Mouse (Mus musculus) liver, adult 2 months (tissue): ENCODE results near the gene Tmem208. TPM values are rescaled to one million over a fixed set of nuclear protein-coding genes. Genes with fewer than 3 reads are reported as not detected.

Experiments
- DNase-seq: peaks from one replicate; pipeline ENCODE4 v3.0.0-alpha.2; 2011; ENCODE audit warnings: low read depth, low spot score; ENCODE audit errors: extremely low read depth
- H3K27ac ChIP-seq: fragments of 200-500 bp; replicated peaks from 2 replicates; pipeline ENCODE4 v1.5.1; 2012; ENCODE audit warnings: low read depth, mild to moderate bottlenecking, control low read depth, inconsistent platforms, low read length; ENCODE audit not compliant: insufficient read depth
- H3K27me3 ChIP-seq: fragments of 200-500 bp; 2 replicates; pipeline ENCODE4 v1.6.1; 2012; ENCODE audit warnings: mild to moderate bottlenecking, moderate library complexity, low read length, inconsistent platforms; ENCODE audit not compliant: control insufficient read depth, insufficient read depth
- H3K36me3 ChIP-seq: fragments of 200-500 bp; 2 replicates; pipeline ENCODE4 v1.6.1; 2012; ENCODE audit warnings: low read length, inconsistent platforms; ENCODE audit not compliant: control insufficient read depth, insufficient read depth
- H3K4me1 ChIP-seq: fragments of 200-500 bp; 2 replicates; pipeline ENCODE4 v1.6.1; 2011; ENCODE audit warnings: low read length; ENCODE audit not compliant: control insufficient read depth, insufficient read depth
- H3K4me3 ChIP-seq: fragments of 200-500 bp; 2 replicates; pipeline ENCODE4 v1.5.1; 2011; ENCODE audit warnings: low read depth, mild to moderate bottlenecking, control low read depth, low read length, moderate library complexity; ENCODE audit not compliant: insufficient read depth
- H3K79me2 ChIP-seq: fragments of 200-500 bp; 2 replicates; pipeline ENCODE4 v1.6.1; 2012; ENCODE audit warnings: inconsistent platforms, mild to moderate bottlenecking, low read length, moderate library complexity; ENCODE audit not compliant: control insufficient read depth, insufficient read depth
- H3K9ac ChIP-seq: fragments of 200-500 bp; 2 replicates; pipeline ENCODE4 v1.6.1; 2012; ENCODE audit warnings: low read depth, mild to moderate bottlenecking, control low read depth, inconsistent platforms, low read length
- CTCF ChIP-seq: fragments of 200-500 bp; IDR thresholded peaks from 2 replicates; pipeline ENCODE4 v1.5.1; 2011; ENCODE audit warnings: low read depth, low read length, control low read depth
- POLR2A ChIP-seq: fragments of 200-500 bp; IDR thresholded peaks from 2 replicates; pipeline ENCODE4 v1.6.1; 2011; ENCODE audit warnings: low read length, control low read depth; ENCODE audit not compliant: insufficient read depth; ENCODE audit errors: extremely low read depth
- WGBS: fragments of 180-500 bp; shearing (Covaris S2); methylation state at CpG from one replicate; pipeline ENCODE4 v1.1.7; 2018; 5-methylcytosine and 5-hydroxymethylcytosine counted together
- polyA plus RNA-seq: library from polyadenylated mRNA; depleted of rRNA; stranded (reverse); fragments of >200 nt; gene quantifications from 2 replicates; pipeline ENCODE4 v1.2.3, GENCODE M21; 2012
- total RNA-seq: library from RNA; depleted of rRNA; stranded (reverse); fragments of >200 nt; gene quantifications from 2 replicates; pipeline ENCODE4 v1.2.3, GENCODE M21; 2014

The Tmem208 gene
- total and polyA plus RNA-seq, 2 experiments = 90.9 to 104 TPM

DNA sequence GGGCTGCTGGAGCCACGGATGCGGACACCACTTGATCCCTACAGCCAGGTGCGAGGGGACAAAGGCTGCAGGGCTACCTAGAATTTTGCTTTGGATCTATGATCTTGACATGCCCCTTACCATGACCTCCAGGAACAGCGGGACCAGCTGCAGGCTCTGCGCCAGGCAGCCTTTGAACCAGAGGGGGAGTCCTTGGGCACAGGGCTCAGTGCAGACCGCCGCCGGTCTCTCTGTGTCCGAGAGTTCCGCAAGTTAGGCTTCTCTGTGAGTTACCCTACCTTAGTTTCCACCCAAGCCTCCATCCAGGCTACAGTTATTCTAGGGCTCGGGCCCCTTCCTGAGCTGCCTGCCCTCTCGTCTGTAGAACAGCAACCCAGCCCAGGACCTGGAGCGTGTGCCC lies 18.5 kb upstream of the Tmem208 start:
- TF ChIP-seq CTCF = no peak
- TF ChIP-seq POLR2A = no peak
- Histone ChIP-seq H3K9ac (no peak overlapping the region), H3K79me2 (no peaks in the 10 kb centered on the region), H3K4me3 (no peak overlapping the region), H3K27me3 (no peaks in the 10 kb centered on the region), H3K27ac (no peak overlapping the region), H3K36me3 (peaks cover 10% of the 10 kb centered on the region; the same call in 1 of the 2 replicates), H3K4me1 (peaks cover 5% of the 10 kb centered on the region)
- DNase-seq = no peak
- 93% methylated on average over 13 of the region's 13 CpGs for WGBS

DNA sequence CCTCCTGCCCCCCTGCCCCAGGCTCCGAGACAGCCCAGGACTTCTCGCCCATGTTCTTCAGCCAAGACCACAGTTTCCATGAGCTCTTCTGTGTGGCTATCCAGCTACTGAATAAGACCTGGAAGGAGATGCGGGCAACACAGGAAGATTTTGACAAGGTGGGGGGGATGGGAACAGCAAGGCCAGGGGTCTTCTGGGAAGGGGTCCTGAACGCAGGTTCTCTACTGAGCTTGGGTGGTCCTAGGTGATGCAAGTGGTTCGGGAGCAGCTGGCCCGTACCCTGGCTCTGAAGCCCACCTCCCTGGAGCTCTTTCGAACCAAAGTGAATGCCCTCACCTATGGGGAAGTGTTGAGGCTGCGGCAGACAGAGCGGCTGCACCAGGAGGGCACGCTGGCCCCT lies 17.7 kb upstream of the Tmem208 start:
- Histone ChIP-seq H3K36me3 (peaks cover 6% of the 10 kb centered on the region; the same call in 1 of the 2 replicates), H3K9ac (no peak overlapping the region), H3K79me2 (no peaks in the 10 kb centered on the region), H3K4me3 (no peak overlapping the region), H3K27me3 (no peaks in the 10 kb centered on the region), H3K27ac (no peak overlapping the region), H3K4me1 (peaks cover 5% of the 10 kb centered on the region)
- WGBS = 97% methylated on average over 10 of the region's 10 CpGs
- TF ChIP-seq CTCF (no peak), POLR2A (no peak)
- DNase-seq = no peak

DNA sequence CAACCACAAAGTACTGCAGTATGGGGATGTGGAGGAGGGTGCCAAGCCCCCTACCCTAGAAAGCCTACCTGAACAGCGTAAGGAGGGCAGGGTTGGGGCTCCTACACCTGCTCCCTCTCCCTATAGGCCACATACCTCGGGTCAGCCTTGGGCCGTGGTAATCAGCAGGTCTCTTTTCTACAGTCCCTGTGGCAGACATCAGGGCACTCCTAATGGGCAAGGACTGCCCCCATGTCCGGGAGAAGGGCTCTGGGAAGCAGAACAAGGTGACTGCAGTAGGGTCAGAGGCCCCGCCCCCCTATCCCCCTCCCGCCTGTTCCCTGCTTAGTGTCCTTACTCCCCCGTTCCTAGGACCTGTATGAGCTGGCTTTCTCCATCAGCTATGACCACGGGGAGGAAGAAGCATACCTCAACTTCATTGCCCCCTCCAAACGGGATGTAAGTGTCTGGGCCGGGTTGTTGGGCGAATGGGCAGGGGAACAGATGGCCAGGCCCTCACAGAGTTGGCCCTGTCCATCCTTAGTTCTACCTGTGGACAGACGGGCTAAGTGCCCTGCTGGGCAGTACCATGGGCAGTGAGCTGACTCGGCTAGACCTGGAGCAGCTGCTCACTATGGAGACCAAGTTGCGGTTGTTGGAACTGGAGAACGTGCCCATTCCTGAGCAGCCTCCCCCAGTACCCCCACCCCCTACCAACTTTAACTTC lies 16.9 kb upstream of the Tmem208 start:
- Histone ChIP-seq H3K9ac (no peak overlapping the region), H3K4me1 (peaks cover 5% of the 10 kb centered on the region), H3K27me3 (no peaks in the 10 kb centered on the region), H3K27ac (no peak overlapping the region), H3K4me3 (no peak overlapping the region), H3K36me3 (peaks cover 2% of the 10 kb centered on the region; the same call in 1 of the 2 replicates), H3K79me2 (no peaks in the 10 kb centered on the region)
- DNase-seq = no peak
- 90% methylated on average over 15 of the region's 15 CpGs for WGBS
- TF ChIP-seq CTCF (no peak), POLR2A (no peak)

DNA sequence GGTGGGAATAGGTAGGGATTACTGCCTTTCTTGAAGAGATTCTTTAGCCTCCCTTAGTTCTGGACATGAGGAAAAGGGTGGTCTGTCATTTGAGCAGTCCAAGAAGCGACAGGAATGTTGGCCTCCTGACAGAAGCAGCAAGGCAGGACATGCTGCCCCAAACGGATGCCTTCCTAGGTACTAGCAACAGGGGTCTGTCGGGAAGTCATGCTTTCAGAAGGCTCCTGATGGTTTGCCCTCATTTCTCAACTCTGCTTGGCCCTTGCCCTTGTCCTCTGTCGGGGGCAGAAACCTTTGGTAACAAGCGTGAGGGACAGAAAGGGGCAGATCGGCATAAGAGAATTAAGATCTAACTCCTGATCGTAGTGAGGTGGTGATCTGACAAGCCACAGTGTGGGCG lies 16.0 kb upstream of the Tmem208 start:
- no peak overlapping the region for H3K27ac ChIP-seq
- TF ChIP-seq CTCF = no peak
- no peak for TF ChIP-seq POLR2A
- peaks cover 5% of the 10 kb centered on the region for H3K4me1 ChIP-seq
- H3K36me3 ChIP-seq = peaks cover 2% of the 10 kb centered on the region; the same call in 1 of the 2 replicates
- DNase-seq = no peak
- no peak overlapping the region for H3K9ac ChIP-seq
- H3K4me3 ChIP-seq = no peak overlapping the region
- WGBS = 91% methylated on average over 8 of the region's 8 CpGs
- H3K79me2 ChIP-seq = no peaks in the 10 kb centered on the region
- H3K27me3 ChIP-seq = no peaks in the 10 kb centered on the region

DNA sequence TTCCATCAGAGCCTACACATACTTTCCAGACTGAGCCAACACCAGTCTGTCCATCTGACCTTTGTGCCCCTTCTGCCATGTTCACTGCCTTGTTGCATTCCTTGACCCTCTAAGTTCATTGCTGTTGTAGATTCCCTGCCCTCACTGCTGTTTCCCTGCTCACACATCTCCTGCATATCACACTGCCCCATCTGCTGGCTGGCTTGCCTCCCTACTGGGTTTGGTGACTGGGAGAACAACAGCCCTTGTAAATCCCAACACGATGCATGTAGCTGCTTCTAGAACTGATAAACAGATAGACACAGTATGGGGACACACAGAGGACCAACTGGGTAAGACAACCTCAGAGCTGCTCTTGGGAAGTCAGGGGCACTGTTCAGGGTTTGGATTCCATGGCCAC lies 14.4 kb upstream of the Tmem208 start:
- Histone ChIP-seq H3K4me3 (no peak overlapping the region), H3K27me3 (no peaks in the 10 kb centered on the region), H3K79me2 (no peaks in the 10 kb centered on the region), H3K4me1 (no peaks in the 10 kb centered on the region), H3K27ac (no peak overlapping the region), H3K36me3 (peaks cover 2% of the 10 kb centered on the region; the same call in 1 of the 2 replicates), H3K9ac (no peak overlapping the region)
- DNase-seq = no peak
- WGBS = 89% methylated on average over 1 of the region's 1 CpGs
- TF ChIP-seq POLR2A (no peak), CTCF (no peak)

DNA sequence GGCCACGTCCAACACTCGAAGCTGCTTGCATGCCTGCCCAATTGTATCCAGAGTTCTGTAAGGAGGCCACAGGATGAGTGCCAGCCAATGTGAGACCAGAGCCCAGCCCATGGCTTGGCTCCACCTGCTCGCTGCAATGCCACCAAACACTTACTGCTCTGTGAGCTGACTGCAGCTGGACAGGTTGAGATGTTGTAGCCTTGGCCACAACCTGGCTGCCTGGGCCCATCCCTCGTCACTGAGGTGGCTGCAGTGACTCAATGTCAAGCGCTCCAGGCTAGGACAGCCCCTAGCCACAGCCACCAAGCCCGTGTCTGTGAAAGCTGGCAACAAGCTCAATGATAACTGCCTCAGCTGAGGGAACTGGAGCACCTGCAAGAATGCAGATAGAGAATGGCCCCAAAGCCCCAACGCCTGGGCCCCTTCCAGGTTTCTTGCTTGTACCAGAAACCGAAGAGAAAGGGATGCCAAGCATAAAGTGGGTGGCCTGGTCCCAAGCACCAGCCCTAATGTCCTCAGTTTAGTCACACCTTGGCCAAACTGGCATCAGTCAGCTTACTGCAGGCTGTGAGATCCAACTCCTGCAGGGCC lies 13.2 kb upstream of the Tmem208 start:
- Histone ChIP-seq H3K4me3 (no peak overlapping the region), H3K27ac (no peak overlapping the region), H3K79me2 (no peaks in the 10 kb centered on the region), H3K27me3 (no peaks in the 10 kb centered on the region), H3K36me3 (peaks cover 2% of the 10 kb centered on the region; the same call in 1 of the 2 replicates), H3K4me1 (no peaks in the 10 kb centered on the region), H3K9ac (no peak overlapping the region)
- 90% methylated on average over 8 of the region's 8 CpGs for WGBS
- no peak for TF ChIP-seq POLR2A
- no peak for TF ChIP-seq CTCF
- no peak for DNase-seq
